Mouse (Mus musculus) hindbrain, embryonic 10.5 days (tissue): ENCODE measurements around the gene Gm42715. TPM values are rescaled to one million over a fixed set of nuclear protein-coding genes. Genes with fewer than 3 reads are reported as not detected.

Source experiments
- DNase-seq: peaks from one replicate; pipeline ENCODE4 v3.0.0-alpha.2; 2017; ENCODE audit warnings: low spot score
- H3K27ac ChIP-seq: fragments of 300-500 bp; sonication (generic); 2 replicates; pipeline ENCODE4 v1.5.1; 2016; ENCODE audit warnings: mild to moderate bottlenecking, moderate library complexity
- H3K27me3 ChIP-seq: fragments of 300-500 bp; sonication (generic); 2 replicates; pipeline ENCODE4 v1.6.1; 2016; ENCODE audit warnings: mild to moderate bottlenecking; ENCODE audit not compliant: poor library complexity, insufficient read depth, severe bottlenecking
- H3K36me3 ChIP-seq: fragments of 300-500 bp; sonication (generic); 2 replicates; pipeline ENCODE4 v1.6.1; 2016; ENCODE audit warnings: mild to moderate bottlenecking, moderate library complexity
- H3K4me1 ChIP-seq: fragments of 300-500 bp; sonication (generic); replicated peaks from 2 replicates; pipeline ENCODE4 v1.6.1; 2016; ENCODE audit warnings: mild to moderate bottlenecking
- H3K4me3 ChIP-seq: fragments of 300-500 bp; sonication (generic); 2 replicates; pipeline ENCODE4 v1.5.1; 2016; ENCODE audit warnings: mild to moderate bottlenecking, moderate library complexity
- H3K9me3 ChIP-seq: fragments of 300-500 bp; sonication (generic); 2 replicates; pipeline ENCODE4 v1.6.1; 2016; ENCODE audit warnings: mild to moderate bottlenecking, moderate library complexity
- WGBS: fragments of 180-500 bp; shearing (Covaris S2); methylation state at CpG from one replicate; pipeline ENCODE4 v1.1.7; 2016; 5-methylcytosine and 5-hydroxymethylcytosine counted together
- polyA plus RNA-seq: library from polyadenylated mRNA; unstranded; fragments of >200 nt; fragmentation: Nextera tagmentation; extraction: Ambion mirVana; gene quantifications from 2 replicates; pipeline ENCODE4 v1.2.1, GENCODE M21; 2016

The Gm42715 gene
- polyA plus RNA-seq, 1 experiment from 2014 or later, result 18.1 TPM

DNA sequence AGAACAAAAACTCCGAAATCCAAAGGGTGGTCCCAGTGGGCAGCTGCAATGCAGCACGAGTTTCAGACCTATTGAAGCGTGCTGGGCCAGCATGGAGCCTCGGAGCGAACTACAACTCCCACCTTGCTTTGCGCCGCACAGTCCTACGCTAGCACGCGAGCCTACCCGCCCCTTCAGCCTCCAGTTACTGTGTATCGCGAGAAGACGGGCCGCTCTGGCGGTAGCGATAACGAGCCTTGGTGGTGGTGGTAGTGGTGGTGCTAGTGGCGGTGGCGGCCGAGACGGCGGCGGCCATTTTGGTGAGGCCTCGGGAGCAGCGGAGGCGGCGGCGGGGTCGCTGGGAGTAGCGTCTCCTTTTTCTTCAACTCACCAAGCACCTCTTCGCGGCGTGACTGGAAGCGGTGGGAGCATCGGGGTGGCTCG lies 7.6 kb upstream of the Gm42715 start, which contains the start of gene Srcap:
Gene Srcap, plus strand, starts transcription at position 176 of the 423 bp plus-strand sequence.
- H3K27me3 ChIP-seq, result no peaks in the 10 kb centered on the region
- WGBS, result under 1% methylated on average over 37 of the region's 37 CpGs

DNA sequence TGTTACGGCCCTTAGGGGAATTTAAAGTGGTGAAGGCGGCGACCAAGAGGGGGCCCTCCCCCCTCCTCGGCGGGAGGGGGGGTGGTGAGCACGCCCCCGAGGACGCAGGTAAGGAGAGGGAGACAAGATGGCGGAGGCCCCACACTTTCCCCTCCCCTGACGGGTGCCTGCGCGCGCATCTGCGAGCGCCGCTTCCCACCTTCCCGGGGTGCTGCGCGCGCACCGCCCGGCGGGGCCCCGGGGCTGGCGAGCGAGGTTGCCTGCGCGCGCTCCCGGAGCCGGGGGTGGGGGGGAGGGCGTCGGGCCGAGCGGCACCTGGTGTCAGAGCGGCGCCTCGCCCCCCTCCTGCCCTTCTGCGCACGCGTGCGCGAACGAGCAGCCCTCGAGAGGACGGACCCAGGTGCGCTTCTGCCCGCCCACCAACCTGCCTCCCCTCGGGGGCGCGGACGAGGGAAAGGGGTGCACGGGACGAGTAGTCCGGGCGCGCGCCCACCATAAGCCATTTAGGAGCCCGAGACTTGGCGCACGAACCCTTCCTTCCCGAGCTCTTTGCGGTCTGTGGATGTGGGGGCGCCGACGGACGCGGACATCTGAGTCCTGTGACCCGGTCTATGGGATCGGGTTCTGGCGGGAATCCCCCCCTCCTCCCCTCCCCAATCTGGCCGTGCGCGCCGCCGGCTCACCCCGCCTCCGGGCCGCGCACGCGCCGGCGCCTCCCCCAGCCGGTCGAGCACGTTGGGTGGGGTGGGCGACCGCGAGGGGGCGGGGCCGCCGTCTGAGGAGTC lies 7.0 kb upstream of the Gm42715 start:
- H3K4me1 ChIP-seq, result peaks cover 26% of the 10 kb centered on the region
- peak; percentile 89 for DNase-seq
- H3K36me3 ChIP-seq, result peaks cover 43% of the 10 kb centered on the region
- WGBS, result under 1% methylated on average over 89 of the region's 93 CpGs
- no peaks in the 10 kb centered on the region for H3K9me3 ChIP-seq
- peak overlapping the region; percentile 87 for H3K4me3 ChIP-seq
- no peaks in the 10 kb centered on the region for H3K27me3 ChIP-seq
- H3K27ac ChIP-seq, result peak overlapping the region; percentile 99

More for the DNA sequence above, 7.6 kb upstream of the Gm42715 start, which contains the start of gene Srcap:
- H3K36me3 ChIP-seq, result peaks cover 37% of the 10 kb centered on the region
- peak within 1 kb of the TSS; percentile 87 for H3K4me3 ChIP-seq
- peak; percentile 98 for DNase-seq
- peaks cover 26% of the 10 kb centered on the region for H3K4me1 ChIP-seq
- H3K27ac ChIP-seq, result peak within 1 kb of the TSS; percentile 99
- no peaks in the 10 kb centered on the region for H3K9me3 ChIP-seq

DNA sequence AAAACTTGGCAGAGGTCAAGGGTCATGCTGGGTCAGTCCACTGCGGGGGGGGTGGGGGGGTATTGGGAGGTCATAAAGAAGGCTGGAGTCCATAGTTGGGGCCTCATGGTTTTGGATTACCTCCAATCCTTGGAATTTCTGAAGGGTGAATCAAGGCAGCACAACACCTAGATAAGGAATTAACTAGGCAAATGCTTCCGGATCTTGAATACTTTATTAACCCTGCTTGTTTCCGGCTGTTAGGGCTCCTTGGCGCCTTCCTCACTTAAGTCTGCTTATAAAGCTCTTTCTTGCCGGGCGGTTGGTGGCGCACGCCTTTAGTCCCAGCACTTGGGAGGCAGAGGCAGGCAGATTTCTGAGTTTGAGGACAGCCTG lies 6.4 kb upstream of the Gm42715 start:
- H3K36me3 ChIP-seq, result peaks cover 49% of the 10 kb centered on the region
- WGBS, result 54% methylated on average over 8 of the region's 8 CpGs

DNA sequence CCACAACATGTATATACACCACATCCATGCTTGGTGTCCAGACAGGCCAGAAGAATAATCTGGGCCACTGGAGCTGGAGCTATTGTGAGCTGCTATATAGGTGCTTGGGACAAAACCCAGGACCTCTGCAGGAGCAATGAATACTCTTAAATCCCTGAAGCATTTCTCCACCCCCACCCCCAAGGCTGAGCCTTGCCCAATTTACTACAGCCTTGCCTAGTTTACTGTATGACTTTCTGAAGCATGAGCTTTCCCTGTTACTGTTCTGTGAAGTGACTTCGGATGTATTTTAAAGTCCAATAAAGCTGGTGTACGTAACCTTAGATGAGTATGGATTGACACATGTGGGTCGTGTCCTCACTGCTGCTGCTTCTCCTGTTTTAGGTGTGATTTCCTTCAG lies 5.6 kb upstream of the Gm42715 start:
- H3K36me3 ChIP-seq, result peaks cover 57% of the 10 kb centered on the region
- peaks cover 26% of the 10 kb centered on the region for H3K4me1 ChIP-seq
- WGBS, result 94% methylated on average over 3 of the region's 3 CpGs

More for the DNA sequence above, 6.4 kb upstream of the Gm42715 start:
- Histone ChIP-seq H3K27ac (peak overlapping the region; percentile 99), H3K27me3 (no peaks in the 10 kb centered on the region), H3K4me1 (peaks cover 26% of the 10 kb centered on the region), H3K9me3 (no peaks in the 10 kb centered on the region), H3K4me3 (peak overlapping the region; percentile 87)
- DNase-seq, result no peak

DNA sequence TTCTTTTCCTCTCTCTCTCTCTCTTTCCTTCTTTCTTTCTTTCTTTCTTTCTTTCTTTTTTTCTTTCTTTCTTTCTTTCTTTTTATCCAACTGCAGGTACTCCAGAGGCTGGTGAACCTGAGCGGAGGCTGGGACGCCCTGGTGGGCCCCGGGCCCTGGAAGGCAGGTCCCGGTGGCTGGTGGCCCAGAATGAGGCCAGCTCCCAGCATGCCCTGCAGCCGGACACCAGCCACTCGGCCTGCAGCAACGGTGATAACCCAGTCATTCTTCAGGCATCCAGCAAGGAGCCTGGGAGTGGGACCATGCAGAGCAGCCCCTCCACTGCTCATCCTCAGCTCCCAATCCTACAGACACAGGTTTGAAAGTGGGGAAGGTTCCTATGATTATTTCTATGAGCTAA lies 3.5 kb upstream of the Gm42715 start:
- DNase-seq, result no peak
- no peaks in the 10 kb centered on the region for H3K27me3 ChIP-seq
- peaks cover 26% of the 10 kb centered on the region for H3K4me1 ChIP-seq
- H3K9me3 ChIP-seq, result no peaks in the 10 kb centered on the region
- H3K4me3 ChIP-seq, result no peak overlapping the region
- no peak overlapping the region for H3K27ac ChIP-seq
- WGBS, result 91% methylated on average over 7 of the region's 7 CpGs
- H3K36me3 ChIP-seq, result peaks cover 78% of the 10 kb centered on the region

More for the DNA sequence above, 5.6 kb upstream of the Gm42715 start:
- Histone ChIP-seq H3K27ac (no peak overlapping the region), H3K4me3 (peak overlapping the region; percentile 87), H3K27me3 (no peaks in the 10 kb centered on the region), H3K9me3 (no peaks in the 10 kb centered on the region)
- DNase-seq, result no peak

DNA sequence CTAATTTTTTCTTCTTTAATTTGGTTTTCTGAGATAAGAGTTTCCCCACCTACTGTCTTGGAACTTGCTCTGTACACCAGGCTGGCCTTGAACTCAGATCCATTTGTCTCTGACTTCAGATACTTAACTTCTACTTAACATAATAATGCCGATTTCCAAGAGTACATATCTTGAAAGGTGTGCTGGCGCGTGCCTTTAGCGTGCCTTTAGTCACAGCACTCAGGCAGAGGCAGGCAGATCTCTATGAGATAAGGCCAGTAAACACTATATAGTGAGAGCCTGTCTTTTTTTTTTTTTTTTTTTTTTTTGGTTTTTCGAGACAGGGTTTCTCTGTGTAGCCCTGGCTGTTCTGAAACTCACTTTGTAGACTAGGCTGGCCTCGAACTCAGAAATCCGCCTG lies 3.0 kb upstream of the Gm42715 start:
- peaks cover 22% of the 10 kb centered on the region for H3K4me1 ChIP-seq
- H3K4me3 ChIP-seq, result no peak overlapping the region
- no peak overlapping the region for H3K27ac ChIP-seq
- no peaks in the 10 kb centered on the region for H3K9me3 ChIP-seq
- H3K27me3 ChIP-seq, result no peaks in the 10 kb centered on the region
- WGBS, result 91% methylated on average over 7 of the region's 7 CpGs
- DNase-seq, result no peak
- H3K36me3 ChIP-seq, result peaks cover 83% of the 10 kb centered on the region

DNA sequence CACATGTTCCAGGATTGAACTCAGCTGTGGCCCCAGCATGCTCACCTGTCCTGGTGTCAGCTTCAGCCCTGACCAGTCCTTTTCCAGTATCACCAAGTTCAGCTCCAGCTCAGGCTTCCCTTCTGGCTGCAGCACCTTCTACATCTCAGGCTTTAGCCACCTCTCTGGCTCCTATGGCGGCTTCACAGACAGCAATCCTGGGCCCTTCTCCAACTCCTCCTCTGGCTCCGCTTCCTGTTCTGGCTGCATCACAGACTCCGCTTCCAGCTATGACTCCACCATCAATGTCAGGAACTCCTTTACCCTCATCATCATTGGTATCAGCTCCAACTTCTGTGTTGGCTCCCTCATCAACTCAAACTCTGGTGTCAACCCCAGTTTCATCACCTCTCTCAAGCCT lies 22.3 kb downstream of the Gm42715 start:
- H3K36me3 ChIP-seq, result peaks cover 100% of the 10 kb centered on the region
- H3K4me1 ChIP-seq, result no peaks in the 10 kb centered on the region
- H3K27me3 ChIP-seq, result no peaks in the 10 kb centered on the region
- H3K9me3 ChIP-seq, result no peaks in the 10 kb centered on the region
- H3K4me3 ChIP-seq, result no peak overlapping the region
- H3K27ac ChIP-seq, result no peak overlapping the region
- no peak for DNase-seq
- WGBS, result 100% methylated on average over 3 of the region's 3 CpGs

DNA sequence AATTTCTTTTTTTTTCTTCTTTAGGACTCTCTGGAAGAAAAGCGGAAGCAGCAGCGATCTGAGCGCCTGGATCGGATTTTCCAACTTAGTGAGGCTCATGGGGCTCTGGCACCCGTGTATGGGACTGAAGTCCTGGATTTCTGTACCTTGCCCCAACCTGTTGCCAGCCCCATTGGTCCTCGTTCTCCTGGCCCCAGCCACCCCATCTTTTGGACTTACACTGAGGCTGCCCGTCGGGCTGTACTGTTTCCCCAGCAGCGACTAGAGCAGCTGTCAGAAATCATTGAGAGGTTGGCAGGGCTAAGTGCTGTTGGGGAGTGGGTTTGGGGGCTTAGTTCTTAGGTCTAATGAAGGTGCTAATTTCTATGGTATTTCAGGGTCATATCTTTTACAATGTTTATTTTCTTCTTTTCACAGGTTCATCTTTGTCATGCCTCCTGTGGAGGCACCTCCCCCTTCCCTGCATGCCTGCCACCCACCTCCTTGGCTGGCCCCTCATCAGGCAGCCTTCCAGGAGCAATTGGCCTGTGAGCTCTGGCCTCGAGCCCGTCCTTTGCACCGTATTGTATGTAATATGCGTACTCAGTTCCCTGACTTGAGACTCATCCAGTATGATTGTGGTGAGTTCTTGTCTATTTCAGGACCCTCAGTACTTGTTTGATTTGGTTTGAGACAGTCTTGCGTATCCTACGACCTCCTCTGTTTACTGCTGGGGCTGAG lies 29.9 kb downstream of the Gm42715 start:
- no peak for DNase-seq
- H3K4me1 ChIP-seq, result no peaks in the 10 kb centered on the region
- H3K4me3 ChIP-seq, result no peak overlapping the region
- no peaks in the 10 kb centered on the region for H3K27me3 ChIP-seq
- whole genome bisulfite sequencing, result 92% methylated on average over 15 of the region's 15 CpGs
- H3K9me3 ChIP-seq, result no peaks in the 10 kb centered on the region
- H3K36me3 ChIP-seq, result peaks cover 97% of the 10 kb centered on the region
- no peak overlapping the region for H3K27ac ChIP-seq

DNA sequence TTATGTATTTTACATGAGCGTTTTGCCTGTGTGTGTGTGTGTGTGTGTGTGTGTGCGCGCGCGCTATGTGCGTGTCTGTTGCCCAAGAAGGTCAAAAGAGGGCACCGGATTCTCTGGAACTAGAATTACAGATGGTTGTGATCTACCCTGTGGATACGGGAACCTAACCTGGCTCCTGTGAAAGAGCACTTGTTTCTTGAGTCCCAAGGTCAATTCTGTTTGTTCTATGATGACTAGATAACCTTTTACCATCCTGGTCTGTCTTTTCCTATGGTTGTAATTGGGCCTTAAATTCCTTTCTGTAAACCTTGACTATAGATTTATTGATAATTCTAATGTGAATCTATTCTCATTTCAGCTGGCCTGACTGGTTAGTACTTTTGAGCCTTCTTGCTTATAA lies 32.2 kb downstream of the Gm42715 start:
- 97% methylated on average over 8 of the region's 8 CpGs for WGBS
- Histone ChIP-seq H3K9me3 (no peaks in the 10 kb centered on the region), H3K4me3 (no peak overlapping the region), H3K27me3 (no peaks in the 10 kb centered on the region), H3K27ac (no peak overlapping the region), H3K36me3 (peaks cover 97% of the 10 kb centered on the region), H3K4me1 (no peaks in the 10 kb centered on the region)
- no peak for DNase-seq

DNA sequence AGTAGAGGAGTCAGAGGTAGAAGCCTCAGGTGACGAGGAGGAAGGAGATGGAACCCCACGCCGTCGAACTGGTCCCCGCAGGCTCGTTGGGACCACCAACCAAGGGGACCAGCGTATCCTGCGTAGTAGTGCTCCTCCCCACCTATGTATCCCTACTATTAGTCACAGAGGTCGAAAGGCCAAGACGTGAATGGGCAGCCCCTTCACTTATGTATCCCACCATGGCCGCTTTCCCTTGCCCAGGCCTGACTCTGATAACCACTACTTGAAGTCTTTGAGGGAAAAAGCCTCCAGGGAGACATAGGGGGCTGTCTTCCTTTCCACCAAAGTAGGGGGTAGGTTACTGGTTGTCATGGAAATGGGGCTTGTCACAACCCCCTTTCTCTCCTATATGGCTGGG lies 41.2 kb downstream of the Gm42715 start:
- no peak overlapping the region for H3K4me3 ChIP-seq
- no peak overlapping the region for H3K27ac ChIP-seq
- peaks cover 93% of the 10 kb centered on the region for H3K36me3 ChIP-seq
- no peaks in the 10 kb centered on the region for H3K9me3 ChIP-seq
- 94% methylated on average over 11 of the region's 11 CpGs for WGBS
- DNase-seq, result no peak
- no peaks in the 10 kb centered on the region for H3K4me1 ChIP-seq
- no peaks in the 10 kb centered on the region for H3K27me3 ChIP-seq

DNA sequence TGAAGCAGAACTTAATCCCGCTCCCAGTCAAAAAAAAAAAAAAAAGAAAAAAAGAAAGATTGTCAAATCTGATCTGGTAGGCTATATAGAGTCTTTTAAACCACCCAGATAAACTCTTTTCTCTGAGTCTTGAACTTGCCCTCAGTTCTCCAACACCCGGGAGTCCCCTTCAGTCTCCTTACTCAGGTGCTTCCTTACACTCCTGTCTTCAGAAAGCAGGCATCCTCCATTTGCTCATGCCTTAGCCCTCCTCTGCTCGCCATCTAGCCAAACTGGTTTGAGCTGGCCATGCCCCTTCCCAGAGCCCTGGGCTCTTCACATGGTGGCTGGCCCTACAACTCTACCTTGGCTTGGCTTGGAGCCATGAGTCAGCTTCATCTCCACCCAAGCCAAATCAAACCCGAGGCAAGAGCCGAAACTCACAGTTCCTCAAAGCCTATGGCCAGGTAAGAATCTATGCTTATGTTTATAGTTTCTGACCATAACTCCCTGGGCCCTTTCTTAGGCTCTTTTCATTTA lies 42.0 kb downstream of the Gm42715 start, which contains the start of gene Tmem265:
Gene Tmem265, plus strand, starts transcription at position 51 of the 519 bp plus-strand sequence.
- Histone ChIP-seq H3K4me3 (no peak within 1 kb of the TSS), H3K36me3 (peaks cover 93% of the 10 kb centered on the region), H3K4me1 (no peaks in the 10 kb centered on the region), H3K9me3 (no peaks in the 10 kb centered on the region), H3K27ac (no peak within 1 kb of the TSS), H3K27me3 (no peaks in the 10 kb centered on the region)
- no peak for DNase-seq
- 93% methylated on average over 5 of the region's 5 CpGs for WGBS

DNA sequence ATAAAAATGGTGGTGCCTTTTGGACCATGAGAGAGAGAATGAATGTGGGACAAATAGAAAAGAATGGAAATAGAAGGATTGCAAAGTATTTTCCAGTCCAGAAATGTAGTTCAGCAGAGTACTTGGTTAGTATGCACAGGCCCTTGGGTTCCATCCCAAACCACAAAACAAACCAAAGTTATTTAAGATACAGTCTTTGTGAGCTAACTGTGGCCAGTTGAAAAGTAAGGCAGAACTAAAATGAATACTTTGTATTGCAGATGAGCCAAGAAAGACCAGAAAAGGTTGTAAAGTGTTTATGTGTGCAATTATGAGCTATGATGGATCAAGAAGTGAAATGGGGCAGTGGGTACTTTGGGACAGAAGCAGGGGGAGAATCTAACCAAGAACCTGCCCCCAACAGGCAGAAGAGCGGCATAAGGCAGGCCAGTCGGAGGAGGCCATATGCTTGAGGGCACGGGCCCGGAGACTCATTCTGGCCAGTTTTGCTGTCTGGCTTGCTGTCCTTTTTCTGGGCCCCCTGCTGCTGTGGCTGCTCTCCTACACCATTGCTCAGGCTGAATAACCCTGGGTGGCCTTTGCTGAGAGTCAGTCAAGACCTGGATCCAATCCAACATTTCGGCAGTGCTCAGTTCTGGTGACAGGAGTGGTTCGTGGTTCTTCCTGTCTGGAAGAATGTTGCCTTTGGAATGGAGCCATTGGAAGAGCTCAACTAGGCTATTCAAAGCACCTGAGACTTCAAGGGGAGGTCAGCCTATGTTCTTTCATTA lies 45.2 kb downstream of the Gm42715 start:
- WGBS, result 91% methylated on average over 6 of the region's 6 CpGs
- DNase-seq, result no peak
- no peak overlapping the region for H3K4me3 ChIP-seq
- no peaks in the 10 kb centered on the region for H3K9me3 ChIP-seq
- no peaks in the 10 kb centered on the region for H3K4me1 ChIP-seq
- H3K27me3 ChIP-seq, result no peaks in the 10 kb centered on the region
- no peak overlapping the region for H3K27ac ChIP-seq
- peaks cover 90% of the 10 kb centered on the region for H3K36me3 ChIP-seq
